Mouse (Mus musculus): ENCODE data around the gene Rasal2.

- TF ChIP-seq GATA1 (IDR thresholded peaks at IDR 0.05; ENCODE audit: borderline replicate concordance, low read length) (no peak), FLI1 (IDR thresholded peaks at IDR 0.05; ENCODE audit: low read length) (no peak)
Observed at GRCm38 (mm10) chr1:157253600-157254490, 158.6 kb downstream of the Rasal2 start.

Measured in megakaryocyte, embryonic 14.5 days (primary cell).